Mouse (Mus musculus): ENCODE measurements around the gene Dzip1. TPM values are rescaled to one million over a fixed set of nuclear protein-coding genes. Genes with fewer than 3 reads are reported as not detected.

Dzip1 gene
- polyA plus RNA-seq, 1 experiment from 2014 or later, result 40.0 TPM

DNA sequence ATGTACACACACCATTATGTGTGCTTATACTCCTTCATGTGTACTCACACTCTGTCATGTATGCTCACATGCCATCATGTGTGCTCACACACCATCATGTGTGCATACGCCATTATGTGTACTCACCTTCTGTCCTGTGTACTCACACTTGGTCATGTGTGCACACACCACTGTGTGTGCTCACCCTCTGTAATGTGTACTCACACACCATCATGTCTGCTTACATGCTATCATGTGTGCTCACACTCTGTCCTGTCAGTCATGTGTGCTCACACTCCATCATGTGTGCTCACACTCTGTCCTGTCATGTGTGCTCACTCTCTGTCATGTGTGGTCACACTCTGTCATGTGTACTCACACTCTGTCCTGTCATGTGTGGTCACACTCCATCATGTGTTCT lies 85.2 kb downstream of the Dzip1 start:
- Histone ChIP-seq H3K36me3 (ENCODE audit: control insufficient read depth, insufficient read depth, low read length) (no peaks in the 10 kb centered on the region), H3K9me3 (ENCODE audit: control insufficient read depth, low read length) (no peaks in the 10 kb centered on the region), H3K4me2 (replicated peaks; ENCODE audit: low read depth, low read length) (no peak overlapping the region), H3K27me3 (ENCODE audit: control insufficient read depth, insufficient read depth, low read length) (no peaks in the 10 kb centered on the region), H3K9ac (ENCODE audit: low read depth, low read length) (no peak overlapping the region), H3K27ac (ENCODE audit: low read depth, low read length) (no peak overlapping the region), H3K4me1 (replicated peaks; ENCODE audit: control insufficient read depth, insufficient read depth, low read length) (no peaks in the 10 kb centered on the region), H3K4me3 (ENCODE audit: low read depth, low read length) (no peak overlapping the region)
- no peak for DNase-seq (ENCODE audit: low spot score)
- ATAC-seq (ENCODE audit: low FRiP score), result no peak
- WGBS, result 93% methylated on average over 1 of the region's 1 CpGs

- H3K27me3 ChIP-seq (ENCODE audit: control insufficient read depth, insufficient read depth, low read length), result no peaks in the 10 kb centered on the region
- ATAC-seq (ENCODE audit: low FRiP score) (no peak), DNase-seq (ENCODE audit: low spot score) (no peak)
- H3K4me2 ChIP-seq (replicated peaks; ENCODE audit: low read depth, low read length), result no peak overlapping the region
- no peaks in the 10 kb centered on the region for H3K36me3 ChIP-seq (ENCODE audit: control insufficient read depth, insufficient read depth, low read length)
- H3K9ac ChIP-seq (ENCODE audit: low read depth, low read length), result no peak overlapping the region
- H3K9me3 ChIP-seq (ENCODE audit: control insufficient read depth, low read length), result no peaks in the 10 kb centered on the region
- 56% methylated on average over 5 of the region's 5 CpGs for WGBS
- H3K27ac ChIP-seq (ENCODE audit: low read depth, low read length), result no peak overlapping the region
- no peak overlapping the region for H3K4me3 ChIP-seq (ENCODE audit: low read depth, low read length)
- H3K4me1 ChIP-seq (replicated peaks; ENCODE audit: control insufficient read depth, insufficient read depth, low read length), result no peaks in the 10 kb centered on the region
Observed at GRCm38 (mm10) chr14:118839416-118839815, 85.8 kb downstream of the Dzip1 start.

DNA sequence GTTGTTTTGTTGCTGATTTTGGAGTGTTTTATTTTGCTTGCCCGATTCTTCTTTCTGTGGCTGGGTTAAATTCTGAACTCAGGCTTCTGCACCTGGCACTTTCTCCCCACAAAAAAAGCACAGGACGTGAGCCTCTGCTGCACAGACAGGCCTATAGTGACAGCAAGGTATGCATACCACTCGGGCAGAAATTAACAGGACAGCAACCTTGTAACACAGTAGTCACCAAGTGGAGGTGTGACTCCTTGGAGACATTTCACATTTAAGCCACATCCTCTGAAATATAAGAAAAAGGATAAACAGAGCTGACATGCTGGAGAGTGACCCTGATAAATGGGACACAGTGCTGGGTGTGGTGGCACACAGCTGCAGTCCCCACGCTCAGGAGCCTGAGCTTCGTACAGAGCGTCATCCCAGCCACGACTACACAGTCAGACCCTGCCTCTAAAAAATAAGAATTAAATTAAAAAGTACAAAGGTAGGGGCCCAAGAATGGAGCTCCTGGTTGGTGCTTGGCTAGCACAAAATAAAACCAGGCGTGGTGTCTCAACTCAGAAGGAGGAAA lies 86.6 kb downstream of the Dzip1 start:
- no peak overlapping the region for H3K4me2 ChIP-seq (replicated peaks; ENCODE audit: low read depth, low read length)
- H3K4me1 ChIP-seq (replicated peaks; ENCODE audit: control insufficient read depth, insufficient read depth, low read length), result no peaks in the 10 kb centered on the region
- H3K36me3 ChIP-seq (ENCODE audit: control insufficient read depth, insufficient read depth, low read length), result no peaks in the 10 kb centered on the region
- no peak overlapping the region for H3K4me3 ChIP-seq (ENCODE audit: low read depth, low read length)
- H3K9me3 ChIP-seq (ENCODE audit: control insufficient read depth, low read length), result no peaks in the 10 kb centered on the region
- H3K27me3 ChIP-seq (ENCODE audit: control insufficient read depth, insufficient read depth, low read length), result no peaks in the 10 kb centered on the region
- no peak overlapping the region for H3K27ac ChIP-seq (ENCODE audit: low read depth, low read length)
- 76% methylated on average over 8 of the region's 8 CpGs for WGBS
- ATAC-seq (ENCODE audit: low FRiP score) (no peak), DNase-seq (ENCODE audit: low spot score) (no peak)
- H3K9ac ChIP-seq (ENCODE audit: low read depth, low read length), result no peak overlapping the region

DNA sequence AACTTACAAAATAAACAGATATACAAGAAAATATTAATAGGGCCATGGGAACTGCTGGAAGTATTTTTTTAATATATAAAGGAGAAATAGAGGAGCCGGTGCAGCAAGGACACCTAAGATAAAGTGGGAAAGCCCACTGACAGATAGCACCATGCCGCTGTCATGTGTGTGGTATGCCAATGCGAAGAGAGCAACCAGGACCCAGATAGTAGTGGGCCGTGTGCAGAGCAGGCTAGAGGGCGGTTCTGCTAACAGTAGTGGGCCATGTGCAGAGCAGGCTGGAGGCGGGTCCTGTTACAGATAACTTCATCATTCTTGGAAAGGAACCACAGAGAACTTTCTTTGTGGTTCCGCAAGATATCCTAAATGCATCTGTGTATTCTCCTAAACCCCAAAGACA lies 88.5 kb downstream of the Dzip1 start:
- no peaks in the 10 kb centered on the region for H3K27me3 ChIP-seq (ENCODE audit: control insufficient read depth, insufficient read depth, low read length)
- ATAC-seq (ENCODE audit: low FRiP score), result no peak
- no peaks in the 10 kb centered on the region for H3K36me3 ChIP-seq (ENCODE audit: control insufficient read depth, insufficient read depth, low read length)
- H3K9me3 ChIP-seq (ENCODE audit: control insufficient read depth, low read length), result no peaks in the 10 kb centered on the region
- no peak overlapping the region for H3K4me2 ChIP-seq (replicated peaks; ENCODE audit: low read depth, low read length)
- no peak overlapping the region for H3K27ac ChIP-seq (ENCODE audit: low read depth, low read length)
- 94% methylated on average over 7 of the region's 7 CpGs for WGBS
- no peak overlapping the region for H3K9ac ChIP-seq (ENCODE audit: low read depth, low read length)
- no peak overlapping the region for H3K4me3 ChIP-seq (ENCODE audit: low read depth, low read length)
- H3K4me1 ChIP-seq (replicated peaks; ENCODE audit: control insufficient read depth, insufficient read depth, low read length), result no peaks in the 10 kb centered on the region
- DNase-seq (ENCODE audit: low spot score), result no peak

- Histone ChIP-seq H3K4me3 (ENCODE audit: low read depth, low read length) (no peak overlapping the region), H3K27me3 (ENCODE audit: control insufficient read depth, insufficient read depth, low read length) (no peaks in the 10 kb centered on the region), H3K9ac (ENCODE audit: low read depth, low read length) (no peak overlapping the region), H3K27ac (ENCODE audit: low read depth, low read length) (no peak overlapping the region), H3K4me1 (replicated peaks; ENCODE audit: control insufficient read depth, insufficient read depth, low read length) (no peaks in the 10 kb centered on the region), H3K9me3 (ENCODE audit: control insufficient read depth, low read length) (no peaks in the 10 kb centered on the region), H3K4me2 (replicated peaks; ENCODE audit: low read depth, low read length) (no peak overlapping the region), H3K36me3 (ENCODE audit: control insufficient read depth, insufficient read depth, low read length) (no peaks in the 10 kb centered on the region)
- ATAC-seq (ENCODE audit: low FRiP score), result no peak
- 84% methylated on average over 11 of the region's 11 CpGs for WGBS
- DNase-seq (ENCODE audit: low spot score), result no peak
Observed at GRCm38 (mm10) chr14:118836145-118836544, 89.1 kb downstream of the Dzip1 start.

DNA sequence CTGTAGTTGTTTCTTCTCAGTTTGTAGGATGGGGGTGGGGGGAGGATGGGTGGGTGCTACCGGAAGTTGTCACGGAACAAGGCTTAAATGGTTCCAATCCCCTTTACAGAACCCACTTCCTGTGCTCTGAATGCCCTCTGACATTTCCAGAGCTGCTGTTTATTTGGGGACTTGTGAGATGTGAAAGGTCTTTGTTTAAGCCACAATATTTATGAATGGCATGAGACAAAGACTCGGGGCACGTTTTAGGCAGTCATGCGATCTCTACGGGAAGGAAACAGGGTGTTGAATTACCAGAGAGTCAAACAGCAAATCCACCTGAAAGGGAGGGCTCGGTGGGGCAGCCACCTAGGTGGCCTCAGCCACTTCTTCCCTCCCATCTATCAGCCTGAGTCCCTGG lies 90.9 kb downstream of the Dzip1 start:
- H3K9me3 ChIP-seq (ENCODE audit: control insufficient read depth, low read length), result no peaks in the 10 kb centered on the region
- H3K4me3 ChIP-seq (ENCODE audit: low read depth, low read length), result no peak overlapping the region
- 6% methylated on average over 7 of the region's 7 CpGs for WGBS
- H3K9ac ChIP-seq (ENCODE audit: low read depth, low read length), result no peak overlapping the region
- no peak overlapping the region for H3K4me2 ChIP-seq (replicated peaks; ENCODE audit: low read depth, low read length)
- H3K27me3 ChIP-seq (ENCODE audit: control insufficient read depth, insufficient read depth, low read length), result no peaks in the 10 kb centered on the region
- no peaks in the 10 kb centered on the region for H3K36me3 ChIP-seq (ENCODE audit: control insufficient read depth, insufficient read depth, low read length)
- no peaks in the 10 kb centered on the region for H3K4me1 ChIP-seq (replicated peaks; ENCODE audit: control insufficient read depth, insufficient read depth, low read length)
- H3K27ac ChIP-seq (ENCODE audit: low read depth, low read length), result no peak overlapping the region
- ATAC-seq (ENCODE audit: low FRiP score) (no peak), DNase-seq (ENCODE audit: low spot score) (no peak)

GRCm38 (mm10) chr14:118833241-118833640 lies 92.0 kb downstream of the Dzip1 start:
- Histone ChIP-seq H3K27ac (ENCODE audit: low read depth, low read length) (no peak overlapping the region), H3K27me3 (ENCODE audit: control insufficient read depth, insufficient read depth, low read length) (no peaks in the 10 kb centered on the region), H3K9me3 (ENCODE audit: control insufficient read depth, low read length) (no peaks in the 10 kb centered on the region), H3K4me3 (ENCODE audit: low read depth, low read length) (no peak overlapping the region), H3K9ac (ENCODE audit: low read depth, low read length) (no peak overlapping the region), H3K4me1 (replicated peaks; ENCODE audit: control insufficient read depth, insufficient read depth, low read length) (no peaks in the 10 kb centered on the region), H3K4me2 (replicated peaks; ENCODE audit: low read depth, low read length) (no peak overlapping the region), H3K36me3 (ENCODE audit: control insufficient read depth, insufficient read depth, low read length) (no peaks in the 10 kb centered on the region)
- WGBS, result 89% methylated on average over 6 of the region's 6 CpGs
- ATAC-seq (ENCODE audit: low FRiP score), result no peak
- DNase-seq (ENCODE audit: low spot score), result no peak

DNA sequence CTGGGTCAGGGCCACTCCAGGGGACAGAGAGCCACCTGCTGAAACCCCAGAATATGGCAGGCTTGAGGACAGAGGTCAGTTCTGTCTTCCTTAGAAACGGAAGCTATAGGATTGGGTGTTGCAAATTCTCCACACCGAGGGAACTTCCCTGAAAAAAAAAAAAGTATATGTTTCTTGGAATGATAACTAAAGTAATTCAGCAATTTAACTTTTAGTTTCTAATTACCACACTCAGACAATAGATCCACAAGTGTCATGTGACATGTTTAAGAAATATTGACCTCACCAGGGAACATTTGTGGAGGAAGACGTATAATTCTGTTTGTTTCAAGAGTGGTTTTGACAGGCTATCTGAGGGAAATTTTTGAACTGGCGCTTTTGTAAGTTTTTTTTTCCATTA lies 93.7 kb downstream of the Dzip1 start:
- Histone ChIP-seq H3K36me3 (ENCODE audit: control insufficient read depth, insufficient read depth, low read length) (no peaks in the 10 kb centered on the region), H3K9ac (ENCODE audit: low read depth, low read length) (no peak overlapping the region), H3K27me3 (ENCODE audit: control insufficient read depth, insufficient read depth, low read length) (no peaks in the 10 kb centered on the region), H3K4me2 (replicated peaks; ENCODE audit: low read depth, low read length) (no peak overlapping the region), H3K4me3 (ENCODE audit: low read depth, low read length) (no peak overlapping the region), H3K4me1 (replicated peaks; ENCODE audit: control insufficient read depth, insufficient read depth, low read length) (0 out of 2 replicates have a peak, but pooled peaks cover 2% of the 10 kb centered on the region), H3K9me3 (ENCODE audit: control insufficient read depth, low read length) (no peaks in the 10 kb centered on the region), H3K27ac (ENCODE audit: low read depth, low read length) (no peak overlapping the region)
- no peak for ATAC-seq (ENCODE audit: low FRiP score)
- DNase-seq (ENCODE audit: low spot score), result no peak
- 80% methylated on average over 4 of the region's 4 CpGs for WGBS

DNA sequence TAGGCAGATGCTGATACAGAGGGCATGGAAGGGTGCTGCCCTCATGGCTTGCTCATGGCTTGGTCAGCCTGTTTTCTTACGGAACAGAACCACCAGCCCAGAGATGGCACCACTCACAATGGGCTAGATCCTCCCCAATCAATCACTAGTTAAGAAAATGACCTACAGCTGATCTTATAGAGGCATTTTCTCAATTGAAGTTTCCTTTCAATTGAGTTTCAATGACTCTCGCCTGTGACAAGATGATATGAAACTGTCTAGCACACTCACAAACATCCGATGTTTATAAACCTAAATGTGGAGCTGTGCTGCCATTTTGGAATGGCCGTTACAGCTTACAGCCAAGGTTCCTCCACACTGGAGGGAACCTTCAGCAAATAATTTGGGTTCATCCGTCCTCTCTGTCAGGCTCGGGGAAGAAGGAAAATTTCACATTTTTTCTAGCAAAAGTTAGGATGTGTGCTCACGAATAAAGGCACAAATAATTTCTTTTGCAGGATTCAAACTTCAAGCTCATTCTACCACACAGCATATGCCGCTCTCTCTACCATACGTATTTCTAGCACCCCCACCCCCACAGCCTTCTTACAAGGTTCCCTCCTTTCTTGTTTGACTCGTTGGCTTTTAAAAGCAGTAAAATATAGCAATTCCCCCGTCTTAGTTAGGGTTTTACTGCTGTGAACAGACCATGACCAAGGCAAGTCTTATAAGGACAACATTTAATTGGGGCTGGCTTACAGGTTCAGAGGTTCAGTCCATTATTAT lies 95.7 kb downstream of the Dzip1 start:
- Histone ChIP-seq H3K36me3 (ENCODE audit: control insufficient read depth, insufficient read depth, low read length) (no peaks in the 10 kb centered on the region), H3K9ac (ENCODE audit: low read depth, low read length) (no peak overlapping the region), H3K4me1 (replicated peaks; ENCODE audit: control insufficient read depth, insufficient read depth, low read length) (0 out of 2 replicates have a peak, but pooled peaks cover 2% of the 10 kb centered on the region), H3K4me2 (replicated peaks; ENCODE audit: low read depth, low read length) (no peak overlapping the region), H3K27ac (ENCODE audit: low read depth, low read length) (no peak overlapping the region), H3K27me3 (ENCODE audit: control insufficient read depth, insufficient read depth, low read length) (no peaks in the 10 kb centered on the region), H3K4me3 (ENCODE audit: low read depth, low read length) (no peak overlapping the region), H3K9me3 (ENCODE audit: control insufficient read depth, low read length) (no peaks in the 10 kb centered on the region)
- WGBS, result 96% methylated on average over 11 of the region's 11 CpGs
- no peak for DNase-seq (ENCODE audit: low spot score)
- no peak for ATAC-seq (ENCODE audit: low FRiP score)

All from hindbrain, embryonic 11.5 days (tissue).